Mouse (Mus musculus) midbrain, embryonic 15.5 days (tissue): ENCODE data around the gene Tgm7. TPM values are rescaled to one million over a fixed set of nuclear protein-coding genes. Genes with fewer than 3 reads are reported as not detected.
"Not testable (repeated sequence)": the region's sequence is repeated elsewhere in the genome, so short reads cannot be mapped to it uniquely, and the experiment has no call there.

Experiments
- ATAC-seq: fragments of 200-750 bp; cut with Nextera tagmentation; replicated peaks from 2 replicates; pipeline ENCODE4 v1.8.0; 2017; ENCODE audit warnings: moderate TSS enrichment
- H3K27ac ChIP-seq: fragments of 300-500 bp; sonication (generic); 2 replicates; pipeline ENCODE4 v1.5.1; 2015; ENCODE audit warnings: mild to moderate bottlenecking, inconsistent platforms
- H3K27me3 ChIP-seq: fragments of 300-500 bp; sonication (generic); replicated peaks from 2 replicates; pipeline ENCODE4 v1.6.1; 2015; ENCODE audit warnings: inconsistent platforms
- H3K36me3 ChIP-seq: fragments of 300-500 bp; sonication (generic); replicated peaks from 2 replicates; pipeline ENCODE4 v1.6.1; 2015; ENCODE audit warnings: inconsistent platforms
- H3K4me1 ChIP-seq: fragments of 300-500 bp; sonication (generic); 2 replicates; pipeline ENCODE4 v1.6.1; 2015; ENCODE audit warnings: inconsistent platforms
- H3K4me2 ChIP-seq: fragments of 300-500 bp; sonication (generic); 2 replicates; pipeline ENCODE4 v1.6.1; 2015; ENCODE audit warnings: inconsistent platforms, mild to moderate bottlenecking, moderate library complexity
- H3K4me3 ChIP-seq: fragments of 300-500 bp; sonication (generic); 2 replicates; pipeline ENCODE4 v1.5.1; 2015; ENCODE audit warnings: mild to moderate bottlenecking, inconsistent platforms
- H3K9ac ChIP-seq: fragments of 300-500 bp; sonication (generic); 2 replicates; pipeline ENCODE4 v1.6.1; 2015; ENCODE audit warnings: mild to moderate bottlenecking, inconsistent platforms
- H3K9me3 ChIP-seq: fragments of 300-500 bp; sonication (generic); 2 replicates; pipeline ENCODE4 v1.6.1; 2016; ENCODE audit warnings: inconsistent platforms
- WGBS: fragments of 180-500 bp; shearing (Covaris S2); methylation state at CpG from one replicate; pipeline ENCODE4 v1.1.7; 2015; ENCODE audit warnings: mixed read lengths; 5-methylcytosine and 5-hydroxymethylcytosine counted together
- polyA plus RNA-seq: library from polyadenylated mRNA; unstranded; fragments of >200 nt; fragmentation: Nextera tagmentation; extraction: Ambion mirVana; gene quantifications from 2 replicates; pipeline ENCODE4 v1.2.1, GENCODE M21; 2015

Tgm7 gene
- polyA plus RNA-seq, 1 experiment from 2014 or later: not detected

DNA sequence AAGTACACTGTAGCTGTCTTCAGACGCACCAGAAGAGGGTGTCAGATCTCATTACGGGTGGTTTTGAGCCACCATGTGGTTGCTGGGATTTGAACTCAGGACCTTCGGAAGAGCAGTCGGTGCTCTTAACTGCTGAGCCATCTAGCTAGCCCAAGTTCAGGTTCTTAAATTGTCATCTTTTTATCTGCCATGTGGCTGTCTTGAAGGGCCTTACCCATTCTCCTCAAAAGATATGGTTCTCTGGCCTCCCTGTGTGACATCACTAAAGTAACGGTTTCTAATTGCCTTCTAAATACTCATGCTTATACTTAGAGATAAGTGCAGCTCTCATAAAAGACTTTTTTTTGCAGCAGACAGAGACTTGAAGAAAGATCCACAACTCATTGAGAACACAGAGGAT is 16.7 kb upstream of the Tgm7 start:
- H3K4me1 ChIP-seq, ATAC-seq: not testable (repeated sequence)

GRCm38 (mm10) chr2:121119260-121119659 is 9.7 kb upstream of the Tgm7 start:
- no peak overlapping the region for H3K4me3 ChIP-seq
- H3K36me3 ChIP-seq: no peaks in the 10 kb centered on the region
- no peaks in the 10 kb centered on the region for H3K9me3 ChIP-seq
- no peaks in the 10 kb centered on the region for H3K27me3 ChIP-seq
- ATAC-seq: no peak
- no peaks in the 10 kb centered on the region for H3K4me1 ChIP-seq
- WGBS: 90% methylated on average over 3 of the region's 3 CpGs
- H3K4me2 ChIP-seq: no peak overlapping the region
- no peak overlapping the region for H3K27ac ChIP-seq
- no peak overlapping the region for H3K9ac ChIP-seq

More for the DNA sequence above, 16.7 kb upstream of the Tgm7 start:
- H3K4me3 ChIP-seq, H3K36me3 ChIP-seq, H3K9ac ChIP-seq, H3K27me3 ChIP-seq, H3K9me3 ChIP-seq, H3K4me2 ChIP-seq, H3K27ac ChIP-seq: not testable (repeated sequence)
- WGBS: 91% methylated on average over 5 of the region's 5 CpGs

DNA sequence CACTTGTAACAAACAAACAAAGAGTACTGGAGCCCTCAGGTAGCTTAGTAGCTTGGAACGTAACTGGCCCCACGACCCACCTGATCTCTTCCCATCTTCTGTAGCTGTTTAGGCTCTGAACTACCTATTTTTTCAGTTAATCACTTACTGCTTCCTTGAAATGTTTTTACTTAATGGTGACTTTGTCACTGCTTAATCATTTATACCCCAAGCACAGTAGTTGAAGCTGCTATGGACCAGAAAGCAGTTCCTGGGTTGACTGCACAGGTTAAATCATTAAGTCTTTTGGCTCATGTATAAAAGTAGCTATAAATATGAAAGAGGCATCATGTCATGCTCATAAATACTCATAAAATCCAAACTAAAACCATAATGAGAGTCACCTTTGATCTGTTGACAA is 5.8 kb upstream of the Tgm7 start:
- H3K36me3 ChIP-seq: no peaks in the 10 kb centered on the region
- no peak overlapping the region for H3K4me3 ChIP-seq
- no peak for ATAC-seq
- no peaks in the 10 kb centered on the region for H3K27me3 ChIP-seq
- WGBS: 84% methylated on average over 2 of the region's 2 CpGs
- no peak overlapping the region for H3K4me2 ChIP-seq
- H3K9me3 ChIP-seq: no peaks in the 10 kb centered on the region
- no peaks in the 10 kb centered on the region for H3K4me1 ChIP-seq
- no peak overlapping the region for H3K9ac ChIP-seq
- no peak overlapping the region for H3K27ac ChIP-seq

DNA sequence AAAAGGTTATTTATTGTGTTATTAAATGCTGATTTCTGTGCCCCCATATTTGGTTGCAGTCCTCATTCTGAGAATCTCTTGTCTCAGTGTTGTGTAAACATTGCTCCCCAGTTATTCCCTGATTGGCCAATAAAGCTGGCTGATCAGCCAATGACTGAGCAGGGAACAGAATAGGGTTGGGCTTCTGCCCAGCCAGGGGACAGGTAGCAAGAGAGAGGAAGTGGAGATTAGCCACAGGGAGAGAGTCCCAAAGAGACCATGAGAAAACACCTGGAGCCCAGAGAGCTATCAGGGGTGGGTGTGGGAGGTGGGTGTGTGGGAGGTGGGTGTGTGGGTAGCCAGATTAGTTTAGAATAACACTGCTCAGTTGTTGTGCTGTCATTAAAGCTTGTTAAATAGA is 3.7 kb downstream of the Tgm7 start:
- no peak overlapping the region for H3K9ac ChIP-seq
- H3K36me3 ChIP-seq: no peaks in the 10 kb centered on the region
- H3K4me2 ChIP-seq: no peak overlapping the region
- no peak overlapping the region for H3K4me3 ChIP-seq
- H3K9me3 ChIP-seq: no peaks in the 10 kb centered on the region
- ATAC-seq: no peak
- no peak overlapping the region for H3K27ac ChIP-seq
- no peaks in the 10 kb centered on the region for H3K4me1 ChIP-seq
- H3K27me3 ChIP-seq: no peaks in the 10 kb centered on the region

DNA sequence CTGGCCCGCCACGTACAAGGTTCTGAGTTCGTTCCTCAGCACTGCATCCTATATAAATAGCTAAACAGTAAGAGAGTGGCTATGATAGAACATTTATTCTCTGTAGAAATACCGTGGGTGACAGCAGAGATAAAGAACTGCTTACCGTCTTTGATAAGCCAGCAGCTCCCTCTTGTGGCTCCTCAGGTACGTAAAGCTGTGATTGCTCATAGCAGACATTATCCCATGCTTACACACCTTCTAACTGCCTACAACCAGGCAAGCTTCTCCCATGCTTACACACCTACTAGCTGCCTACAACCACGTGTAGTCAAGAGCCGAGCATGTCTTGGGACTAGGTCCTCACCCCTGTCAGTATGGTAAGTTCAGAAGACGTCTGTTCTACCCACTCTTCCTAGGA is 7.5 kb downstream of the Tgm7 start:
- 26% methylated on average over 9 of the region's 9 CpGs for WGBS
- Histone ChIP-seq H3K9me3 (no peaks in the 10 kb centered on the region), H3K36me3 (no peaks in the 10 kb centered on the region), H3K9ac (no peak overlapping the region), H3K4me3 (no peak overlapping the region), H3K27ac (no peak overlapping the region), H3K27me3 (no peaks in the 10 kb centered on the region), H3K4me1 (no peaks in the 10 kb centered on the region), H3K4me2 (no peak overlapping the region)
- ATAC-seq: no peak

GRCm38 (mm10) chr2:121089751-121090150 is 19.8 kb downstream of the Tgm7 start:
- no peak for ATAC-seq
- no peak overlapping the region for H3K4me2 ChIP-seq
- 77% methylated on average over 4 of the region's 4 CpGs for WGBS
- H3K9ac ChIP-seq: no peak overlapping the region
- H3K4me1 ChIP-seq: no peaks in the 10 kb centered on the region
- H3K36me3 ChIP-seq: no peaks in the 10 kb centered on the region
- H3K27ac ChIP-seq: no peak overlapping the region
- no peaks in the 10 kb centered on the region for H3K27me3 ChIP-seq
- no peak overlapping the region for H3K4me3 ChIP-seq
- no peaks in the 10 kb centered on the region for H3K9me3 ChIP-seq

DNA sequence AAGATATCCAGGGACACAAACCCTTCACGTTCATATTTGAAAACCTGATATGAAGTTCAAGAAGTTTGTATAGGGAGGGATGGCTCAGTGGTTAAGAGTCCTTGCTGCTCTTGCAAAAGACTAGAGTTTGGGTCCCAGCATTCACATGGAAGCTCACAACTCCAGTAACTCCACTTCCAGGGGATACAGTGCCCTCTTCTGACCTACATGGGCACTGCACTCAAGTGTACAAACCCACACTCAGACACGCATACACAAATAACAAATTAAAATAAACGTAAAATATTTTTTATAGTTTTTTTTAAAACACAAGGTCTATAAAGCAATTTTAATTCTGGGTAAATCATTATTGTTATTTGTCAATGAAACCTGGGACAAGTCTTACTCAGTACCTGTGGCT is 21.1 kb downstream of the Tgm7 start:
- H3K4me1 ChIP-seq: no peaks in the 10 kb centered on the region
- H3K27ac ChIP-seq: no peak overlapping the region
- WGBS: 90% methylated on average over 3 of the region's 3 CpGs

DNA sequence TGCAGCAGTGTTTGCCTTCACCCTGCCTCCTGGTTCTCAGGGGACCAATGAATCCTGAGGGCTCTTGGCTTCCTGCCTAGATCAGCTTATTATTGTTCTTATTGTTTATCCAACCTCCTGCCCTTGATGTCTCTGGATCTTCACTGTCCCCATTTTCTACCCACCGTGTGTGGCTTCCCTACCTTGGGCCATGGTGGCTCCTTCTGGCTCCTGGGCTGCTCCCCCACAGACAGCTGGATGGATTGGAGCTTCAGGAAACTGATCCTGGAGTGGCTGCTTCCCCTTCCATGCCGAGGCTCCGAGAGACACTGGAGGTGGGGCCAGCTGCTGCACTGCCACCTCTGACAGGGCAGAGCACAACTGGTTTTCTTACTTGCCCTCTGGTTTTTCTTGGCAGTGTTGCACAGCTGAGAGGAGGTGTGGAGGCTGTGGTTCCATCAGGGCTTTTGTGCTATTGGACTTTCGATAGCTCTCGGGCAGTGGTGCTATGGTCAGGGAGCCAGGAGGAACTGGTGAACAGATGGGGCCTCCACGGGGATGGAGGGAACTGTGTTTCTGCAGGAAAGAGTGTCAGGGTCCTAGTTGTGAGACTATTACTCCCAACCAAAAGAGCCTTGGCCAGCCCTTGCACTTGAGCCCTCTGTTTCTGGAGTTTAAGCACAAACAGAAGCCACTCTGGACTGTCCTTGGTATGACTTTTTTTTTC is 24.0 kb downstream of the Tgm7 start, which contains the start of gene Tgm5:
Tgm5 (minus strand) TSS at position 362 of the 706 bp plus-strand sequence.
- Histone ChIP-seq H3K27me3 (no peaks in the 10 kb centered on the region), H3K4me1 (no peaks in the 10 kb centered on the region), H3K36me3 (no peaks in the 10 kb centered on the region), H3K4me3 (no peak within 1 kb of the TSS), H3K9me3 (no peaks in the 10 kb centered on the region), H3K9ac (no peak within 1 kb of the TSS), H3K4me2 (no peak within 1 kb of the TSS), H3K27ac (no peak within 1 kb of the TSS)
- 59% methylated on average over 6 of the region's 6 CpGs for WGBS
- no peak for ATAC-seq

More for the DNA sequence above, 21.1 kb downstream of the Tgm7 start:
- ATAC-seq: no peak
- Histone ChIP-seq H3K4me2 (no peak overlapping the region), H3K9ac (no peak overlapping the region), H3K4me3 (no peak overlapping the region), H3K27me3 (no peaks in the 10 kb centered on the region), H3K9me3 (no peaks in the 10 kb centered on the region), H3K36me3 (no peaks in the 10 kb centered on the region)

DNA sequence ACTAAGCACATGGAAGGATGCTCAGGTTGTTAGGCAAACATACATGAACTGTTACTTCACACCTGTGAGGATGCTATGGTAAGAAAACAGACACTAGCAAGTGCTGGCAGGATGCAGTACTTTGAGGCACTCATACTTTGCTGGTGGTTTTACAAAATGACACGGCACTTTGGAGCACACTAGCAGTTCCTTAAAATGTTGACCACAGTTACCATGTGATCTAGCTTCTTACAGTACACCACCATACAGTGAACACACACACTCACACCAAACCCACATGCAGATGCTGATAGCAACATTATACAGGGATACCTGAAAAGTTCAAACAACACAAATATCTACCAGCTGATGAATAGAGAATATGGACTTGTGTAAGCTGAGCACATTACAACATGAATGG is 27.0 kb downstream of the Tgm7 start:
- no peaks in the 10 kb centered on the region for H3K4me1 ChIP-seq
- H3K4me3 ChIP-seq: no peak overlapping the region
- H3K9me3 ChIP-seq: no peaks in the 10 kb centered on the region
- H3K27ac ChIP-seq: no peak overlapping the region
- no peak overlapping the region for H3K9ac ChIP-seq
- no peaks in the 10 kb centered on the region for H3K27me3 ChIP-seq
- 86% methylated on average over 1 of the region's 1 CpGs for WGBS
- ATAC-seq: no peak
- H3K36me3 ChIP-seq: no peaks in the 10 kb centered on the region
- no peak overlapping the region for H3K4me2 ChIP-seq

GRCm38 (mm10) chr2:121074747-121075146 is 34.8 kb downstream of the Tgm7 start:
- Histone ChIP-seq H3K9me3 (no peaks in the 10 kb centered on the region; the same call in 1 of the 2 replicates), H3K4me2 (no peak overlapping the region), H3K4me3 (no peak overlapping the region), H3K9ac (no peak overlapping the region), H3K4me1 (no peaks in the 10 kb centered on the region), H3K27me3 (no peaks in the 10 kb centered on the region), H3K27ac (no peak overlapping the region), H3K36me3 (no peaks in the 10 kb centered on the region)
- 78% methylated on average over 7 of the region's 7 CpGs for WGBS
- ATAC-seq: no peak

GRCm38 (mm10) chr2:121071871-121072270 is 37.7 kb downstream of the Tgm7 start:
- Histone ChIP-seq H3K4me1 (no peaks in the 10 kb centered on the region), H3K9me3 (no peaks in the 10 kb centered on the region; the same call in 1 of the 2 replicates), H3K36me3 (no peaks in the 10 kb centered on the region), H3K27me3 (no peaks in the 10 kb centered on the region), H3K27ac (no peak overlapping the region), H3K4me3 (no peak overlapping the region), H3K9ac (no peak overlapping the region), H3K4me2 (no peak overlapping the region)
- WGBS: 85% methylated on average over 6 of the region's 6 CpGs
- no peak for ATAC-seq

GRCm38 (mm10) chr2:121069506-121069905 is 40.1 kb downstream of the Tgm7 start:
- no peak for ATAC-seq
- H3K27ac ChIP-seq: no peak overlapping the region
- no peaks in the 10 kb centered on the region for H3K9me3 ChIP-seq
- no peaks in the 10 kb centered on the region for H3K4me1 ChIP-seq
- H3K36me3 ChIP-seq: no peaks in the 10 kb centered on the region
- no peak overlapping the region for H3K4me2 ChIP-seq
- no peak overlapping the region for H3K9ac ChIP-seq
- H3K27me3 ChIP-seq: no peaks in the 10 kb centered on the region
- 67% methylated on average over 6 of the region's 6 CpGs for WGBS
- H3K4me3 ChIP-seq: no peak overlapping the region

DNA sequence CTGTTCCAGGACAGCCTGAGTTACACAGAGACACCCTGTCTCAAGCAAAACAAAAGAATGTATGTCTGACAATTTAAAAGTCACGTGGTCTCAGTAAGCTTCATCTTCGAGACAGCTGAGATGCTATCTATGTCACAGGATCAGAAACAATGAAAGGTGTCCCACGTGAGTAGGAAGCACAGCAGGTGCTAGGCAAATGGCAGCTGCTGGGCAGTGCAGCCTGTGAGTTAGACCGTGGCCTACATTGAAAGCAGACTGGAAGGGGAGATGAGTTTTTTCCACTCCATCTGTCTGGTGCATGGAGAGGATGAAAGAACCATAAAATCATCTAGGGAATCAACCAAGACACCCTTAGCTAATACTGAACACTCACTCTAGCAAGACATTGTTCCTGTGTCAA is 42.5 kb downstream of the Tgm7 start:
- WGBS: 52% methylated on average over 4 of the region's 4 CpGs
- Histone ChIP-seq H3K9me3 (no peaks in the 10 kb centered on the region), H3K27me3 (no peaks in the 10 kb centered on the region), H3K4me3 (no peak overlapping the region), H3K4me2 (no peak overlapping the region), H3K27ac (no peak overlapping the region), H3K36me3 (no peaks in the 10 kb centered on the region), H3K4me1 (no peaks in the 10 kb centered on the region), H3K9ac (no peak overlapping the region)
- ATAC-seq: no peak
